Mouse (Mus musculus): Measurements from ENCODE around the gene Rpl41.
"Not testable (repeated sequence)": the region's sequence is repeated elsewhere in the genome, so short reads cannot be mapped to it uniquely, and the experiment has no call there.

The Rpl41 gene

GRCm38 (mm10) chr10:128524732-128525662 is 24.1 kb downstream of the Rpl41 start:
- in situ Hi-C loops (cut with MboI; ENCODE audit: low sequenced_read_pairs): no loop called here

- in situ Hi-C loops (cut with MboI; ENCODE audit: low sequenced_read_pairs): no loop called here
Measured at GRCm38 (mm10) chr10:128524111-128524731, 24.9 kb downstream of the Rpl41 start.

- in situ Hi-C loops (cut with MboI; ENCODE audit: low sequenced_read_pairs): no loop called here
Measured at GRCm38 (mm10) chr10:128522351-128522750, 26.8 kb downstream of the Rpl41 start.

- in situ Hi-C loops (cut with MboI; ENCODE audit: low sequenced_read_pairs): no loop called here
Measured at GRCm38 (mm10) chr10:128520591-128520990, 28.5 kb downstream of the Rpl41 start.

GRCm38 (mm10) chr10:128518833-128519232 is 30.3 kb downstream of the Rpl41 start:
- in situ Hi-C loops (cut with MboI; ENCODE audit: low sequenced_read_pairs): no loop called here

- in situ Hi-C loops (cut with MboI; ENCODE audit: low sequenced_read_pairs): no loop called here
Measured at GRCm38 (mm10) chr10:128516677-128517076, 32.4 kb downstream of the Rpl41 start.

- in situ Hi-C loops (cut with MboI; ENCODE audit: low sequenced_read_pairs): no loop called here
Measured at GRCm38 (mm10) chr10:128516029-128516428, 33.1 kb downstream of the Rpl41 start.

GRCm38 (mm10) chr10:128515044-128515443 is 34.1 kb downstream of the Rpl41 start:
- in situ Hi-C loops (cut with MboI; ENCODE audit: low sequenced_read_pairs): no loop called here

- in situ Hi-C loops (cut with MboI; ENCODE audit: low sequenced_read_pairs): no loop called here
Measured at GRCm38 (mm10) chr10:128511761-128512160, 37.3 kb downstream of the Rpl41 start.

- in situ Hi-C loops (cut with MboI; ENCODE audit: low sequenced_read_pairs): no loop called here
Measured at GRCm38 (mm10) chr10:128511189-128511588, 37.9 kb downstream of the Rpl41 start.

- in situ Hi-C loops (cut with MboI; ENCODE audit: low sequenced_read_pairs): no loop called here
Measured at GRCm38 (mm10) chr10:128510301-128510700, 38.8 kb downstream of the Rpl41 start.

GRCm38 (mm10) chr10:128509831-128510230 is 39.3 kb downstream of the Rpl41 start:
- in situ Hi-C loops (cut with MboI; ENCODE audit: low sequenced_read_pairs): no loop called here

- in situ Hi-C loops (cut with MboI; ENCODE audit: low sequenced_read_pairs): no loop called here
Measured at GRCm38 (mm10) chr10:128509203-128509602, 39.9 kb downstream of the Rpl41 start.

- in situ Hi-C loops (cut with MboI; ENCODE audit: low sequenced_read_pairs): no loop called here
Measured at GRCm38 (mm10) chr10:128508260-128508659, 40.8 kb downstream of the Rpl41 start.

GRCm38 (mm10) chr10:128505974-128506373 is 43.1 kb downstream of the Rpl41 start:
- in situ Hi-C loops (cut with MboI; ENCODE audit: low sequenced_read_pairs): no loop called here

GRCm38 (mm10) chr10:128505371-128505667 is 43.8 kb downstream of the Rpl41 start:
- in situ Hi-C loops (cut with MboI; ENCODE audit: low sequenced_read_pairs): not testable (repeated sequence)

GRCm38 (mm10) chr10:128504641-128505370 is 44.3 kb downstream of the Rpl41 start:
- in situ Hi-C loops (cut with MboI; ENCODE audit: low sequenced_read_pairs): no loop called here

GRCm38 (mm10) chr10:128504012-128504411 is 45.1 kb downstream of the Rpl41 start:
- in situ Hi-C loops (cut with MboI; ENCODE audit: low sequenced_read_pairs): no loop called here

GRCm38 (mm10) chr10:128503532-128503931 is 45.6 kb downstream of the Rpl41 start:
- in situ Hi-C loops (cut with MboI; ENCODE audit: low sequenced_read_pairs): no loop called here

GRCm38 (mm10) chr10:128502341-128502740 is 46.8 kb downstream of the Rpl41 start:
- in situ Hi-C loops (cut with MboI; ENCODE audit: low sequenced_read_pairs): no loop called here

- in situ Hi-C loops (cut with MboI; ENCODE audit: low sequenced_read_pairs): no loop called here
Measured at GRCm38 (mm10) chr10:128499116-128499671, 49.9 kb downstream of the Rpl41 start.
